Mouse (Mus musculus) liver, adult (tissue): ENCODE data around the gene Rab5b.

Source experiments
- GATA4 ChIP-seq: IDR thresholded peaks from 2 replicates; pipeline ENCODE4 v1.6.1; 2014; ENCODE audit warnings: mild to moderate bottlenecking, low read length; ENCODE audit not compliant: insufficient replicate concordance

The Rab5b gene

GRCm38 (mm10) chr10:128695992-128696807 lies at the start of gene Rab5b:
Gene Rab5b (minus strand): TSS chr10:128696264.
- TF ChIP-seq GATA4 = no peak

GRCm38 (mm10) chr10:128744680-128745601 lies 48.9 kb upstream of the Rab5b start, which contains the start of gene Dgka:
Gene Dgka (minus strand): TSS chr10:128744855.
- TF ChIP-seq GATA4 = no peak

- no peak for TF ChIP-seq GATA4
Observed at GRCm38 (mm10) chr10:128744211-128744610, 48.1 kb upstream of the Rab5b start.

GRCm38 (mm10) chr10:128743791-128744191 lies 47.7 kb upstream of the Rab5b start:
- no peak for TF ChIP-seq GATA4

GRCm38 (mm10) chr10:128743235-128743634 lies 47.2 kb upstream of the Rab5b start:
- TF ChIP-seq GATA4 = no peak

GRCm38 (mm10) chr10:128742616-128743015 lies 46.6 kb upstream of the Rab5b start:
- no peak for TF ChIP-seq GATA4

- TF ChIP-seq GATA4 = no peak
Observed at GRCm38 (mm10) chr10:128740296-128740695, 44.2 kb upstream of the Rab5b start.

- no peak for TF ChIP-seq GATA4
Observed at GRCm38 (mm10) chr10:128737435-128737834, 41.4 kb upstream of the Rab5b start.

- no peak for TF ChIP-seq GATA4
Observed at GRCm38 (mm10) chr10:128731992-128732391, 35.9 kb upstream of the Rab5b start.

- TF ChIP-seq GATA4 = no peak
Observed at GRCm38 (mm10) chr10:128731002-128731433, 35.0 kb upstream of the Rab5b start.

GRCm38 (mm10) chr10:128728059-128728458 lies 32.0 kb upstream of the Rab5b start:
- no peak for TF ChIP-seq GATA4

- no peak for TF ChIP-seq GATA4
Observed at GRCm38 (mm10) chr10:128715559-128716537, 19.8 kb upstream of the Rab5b start.

- no peak for TF ChIP-seq GATA4
Observed at GRCm38 (mm10) chr10:128705317-128705693, 9.2 kb upstream of the Rab5b start.

GRCm38 (mm10) chr10:128704491-128705316 lies 8.6 kb upstream of the Rab5b start, which contains the start of gene Cdk2:
Gene Cdk2 (minus strand): TSS chr10:128705031.
- TF ChIP-seq GATA4 = no peak
